Mouse (Mus musculus) CH12.LX (cell line): ENCODE results near the gene Myo3b. TPM values are rescaled to one million over a fixed set of nuclear protein-coding genes. Genes with fewer than 3 reads are reported as not detected.

Experiments used
- DNase-seq: peaks from one replicate; pipeline ENCODE4 v3.0.0-alpha.2; 2013; ENCODE audit errors: extremely low read depth
- H3K27ac ChIP-seq: 2 replicates; pipeline ENCODE4 v1.5.1; 2012; ENCODE audit warnings: low read depth, mild to moderate bottlenecking, control low read depth, moderate library complexity; ENCODE audit not compliant: insufficient read depth
- H3K27me3 ChIP-seq: replicated peaks from 2 replicates; pipeline ENCODE3; 2012; ENCODE audit warnings: inconsistent platforms
- H3K36me3 ChIP-seq, 2 experiments: replicated peaks in 1 of 2; 2 replicates each; pipeline versions ENCODE3 to v1.6.1; 2012; ENCODE audit warnings: inconsistent platforms in 1 of 2, low read length in 1 of 2, mild to moderate bottlenecking in 1 of 2, mixed read lengths in 1 of 2, moderate library complexity in 1 of 2; ENCODE audit not compliant: control insufficient read depth in 1 of 2, insufficient read depth in 1 of 2
- H3K4me1 ChIP-seq, 2 experiments: 2 replicates each; pipeline ENCODE4 v1.6.1; 2012; ENCODE audit warnings: inconsistent platforms in 1 of 2, moderate library complexity in 1 of 2; ENCODE audit not compliant: insufficient read depth in 2 of 2, control insufficient read depth in 1 of 2
- H3K4me2 ChIP-seq: 2 replicates; pipeline ENCODE4 v1.6.1; 2012; ENCODE audit warnings: low read depth, mild to moderate bottlenecking, control low read depth; ENCODE audit not compliant: poor library complexity, insufficient read depth, severe bottlenecking
- H3K4me3 ChIP-seq, 3 experiments: fragments of 150-350 bp in 1 of 3; sonication (generic) in 1 of 3; replicated peaks in 1 of 3; 2 replicates each; pipeline versions ENCODE3 to v1.5.1; 2011 to 2012; ENCODE audit warnings: low read depth in 2 of 3, low read length in 2 of 3, mild to moderate bottlenecking in 2 of 3, moderate library complexity in 2 of 3, control low read depth in 1 of 3, improper control_type of control experiment in 1 of 3, inconsistent platforms in 1 of 3, mixed read lengths in 1 of 3; ENCODE audit not compliant: poor library complexity in 1 of 3
- H3K79me2 ChIP-seq: replicated peaks from 2 replicates; pipeline ENCODE4 v1.6.1; 2012; ENCODE audit warnings: mild to moderate bottlenecking, moderate library complexity; ENCODE audit not compliant: control insufficient read depth, poor library complexity, insufficient read depth, severe bottlenecking; ENCODE audit errors: extremely low read depth
- H3K9ac ChIP-seq: 2 replicates; pipeline ENCODE4 v1.6.1; 2012; ENCODE audit warnings: low read depth, mild to moderate bottlenecking, control low read depth, moderate library complexity; ENCODE audit not compliant: insufficient read depth
- H3K9me3 ChIP-seq: replicated peaks from 2 replicates; pipeline ENCODE3; 2012; ENCODE audit warnings: low read length, inconsistent platforms, mixed read lengths
- CHD1 ChIP-seq: IDR thresholded peaks from 2 replicates; pipeline ENCODE4 v1.6.1; 2012; ENCODE audit warnings: low read depth, low read length, improper control_type of control experiment, inconsistent platforms
- CHD2 ChIP-seq: IDR thresholded peaks from 2 replicates; pipeline ENCODE4 v1.6.1; 2011; ENCODE audit warnings: low read length, improper control_type of control experiment
- CTCF ChIP-seq, 2 experiments: IDR thresholded peaks in 1 of 2; conservative IDR thresholded peaks in 1 of 2; 2 replicates each; pipeline ENCODE4 v1.5.1; 2011 to 2012; ENCODE audit warnings: low read depth in 2 of 2, low read length in 2 of 2, improper control_type of control experiment in 1 of 2, inconsistent platforms in 1 of 2, mild to moderate bottlenecking in 1 of 2, moderate library complexity in 1 of 2
- ELF1 ChIP-seq: IDR thresholded peaks from 2 replicates; pipeline ENCODE4 v1.6.1; 2014; ENCODE audit warnings: low read depth, mild to moderate bottlenecking, inconsistent platforms, low read length, improper control_type of control experiment
- EP300 ChIP-seq: IDR thresholded peaks from 2 replicates; pipeline ENCODE4 v1.6.1; 2011; ENCODE audit warnings: low read length, improper control_type of control experiment
- ETS1 ChIP-seq: conservative IDR thresholded peaks from 2 replicates; pipeline ENCODE4 v1.6.1; 2012; ENCODE audit warnings: low read depth, mild to moderate bottlenecking, inconsistent platforms, low read length, improper control_type of control experiment, moderate library complexity
- GABPA ChIP-seq: IDR thresholded peaks from 2 replicates; pipeline ENCODE4 v1.6.1; 2012; ENCODE audit warnings: low read depth, low read length, improper control_type of control experiment, inconsistent platforms; ENCODE audit not compliant: insufficient replicate concordance
- KAT2A ChIP-seq: IDR thresholded peaks from 2 replicates; pipeline ENCODE4 v1.6.1; 2012; ENCODE audit warnings: low read length, improper control_type of control experiment, inconsistent platforms; ENCODE audit not compliant: insufficient replicate concordance
- MAFK ChIP-seq: IDR thresholded peaks from 2 replicates; pipeline ENCODE4 v1.6.1; 2011; ENCODE audit warnings: low read length, improper control_type of control experiment; ENCODE audit not compliant: insufficient replicate concordance
- MXI1 ChIP-seq: IDR thresholded peaks from 2 replicates; pipeline ENCODE4 v1.6.1; 2011; ENCODE audit warnings: mild to moderate bottlenecking, low read depth, low read length, improper control_type of control experiment
- MYC ChIP-seq: IDR thresholded peaks from 2 replicates; pipeline ENCODE4 v1.6.1; 2011; ENCODE audit warnings: low read depth, mild to moderate bottlenecking, improper control_type of control experiment, low read length
- NELFE ChIP-seq: IDR thresholded peaks from 2 replicates; pipeline ENCODE4 v1.6.1; 2011; ENCODE audit warnings: low read depth, low read length, improper control_type of control experiment
- POLR2A ChIP-seq: IDR thresholded peaks from 2 replicates; pipeline ENCODE4 v1.6.1; 2011; ENCODE audit warnings: low read depth, mild to moderate bottlenecking, improper control_type of control experiment, low read length
- RAD21 ChIP-seq: IDR thresholded peaks from 2 replicates; pipeline ENCODE4 v1.6.1; 2011; ENCODE audit warnings: low read depth, mild to moderate bottlenecking, low read length, improper control_type of control experiment, moderate library complexity
- RCOR1 ChIP-seq: conservative IDR thresholded peaks from 2 replicates; pipeline ENCODE4 v1.6.1; 2012; ENCODE audit warnings: low read depth, mild to moderate bottlenecking, inconsistent platforms, low read length, improper control_type of control experiment
- SIN3A ChIP-seq: IDR thresholded peaks from 2 replicates; pipeline ENCODE4 v1.6.1; 2012; ENCODE audit warnings: low read length, improper control_type of control experiment, inconsistent platforms
- SMC3 ChIP-seq: IDR thresholded peaks from 2 replicates; pipeline ENCODE4 v1.6.1; 2011; ENCODE audit warnings: low read depth, low read length, improper control_type of control experiment
- TBP ChIP-seq: conservative IDR thresholded peaks from 2 replicates; pipeline ENCODE4 v1.6.1; 2011; ENCODE audit warnings: low read depth, low read length, improper control_type of control experiment
- TCF12 ChIP-seq: IDR thresholded peaks from 2 replicates; pipeline ENCODE4 v1.6.1; 2014; ENCODE audit warnings: low read depth, mild to moderate bottlenecking, inconsistent platforms, low read length, improper control_type of control experiment
- USF2 ChIP-seq: conservative IDR thresholded peaks from 2 replicates; pipeline ENCODE4 v1.6.1; 2011; ENCODE audit warnings: low read depth, low read length, improper control_type of control experiment
- ZC3H11A ChIP-seq: IDR thresholded peaks from 2 replicates; pipeline ENCODE4 v1.6.1; 2012; ENCODE audit warnings: low read depth, mild to moderate bottlenecking, inconsistent platforms, low read length, improper control_type of control experiment
- ZNF384 ChIP-seq: IDR thresholded peaks from 2 replicates; pipeline ENCODE4 v1.6.1; 2012; ENCODE audit warnings: low read depth, low read length, improper control_type of control experiment, inconsistent platforms
- dilution Hi-C: fragments of 300-500 bp; cut with MboI; formaldehyde crosslinking; loops from 2 replicates; pipeline ENCODE4 v1.14.3; 2020; ENCODE audit warnings: low sequenced_read_pairs; ENCODE audit not compliant: extremely low pct_unique_long_range_greater_than_20kb, extremely low pct_ligation_motif_present
- in situ Hi-C: fragments of 300-500 bp; cut with MboI; formaldehyde crosslinking; loops from 3 replicates; pipeline ENCODE4 v1.14.3; 2019; ENCODE audit warnings: low sequenced_read_pairs, low pct_ligation_motif_present, low pct_unique_long_range_greater_than_20kb, mixed read lengths
- polyA plus RNA-seq: library from polyadenylated mRNA; unstranded; fragments of >175 nt; gene quantifications from 2 replicates; pipeline ENCODE4 v1.2.1, GENCODE M21; 2012; ENCODE audit warnings: low read depth; ENCODE audit not compliant: insufficient read length
- total RNA-seq, 2 experiments: library from RNA; depleted of rRNA; stranded (reverse); fragments of 300-350 nt in 1 of 2; fragments of >200 nt in 1 of 2; gene quantifications; 2 replicates each; pipeline ENCODE4 v1.2.3; 2012 to 2014

The Myo3b gene
- total and polyA plus RNA-seq, 3 experiments = 0.63 to 0.76 (median 0.64) TPM

- TF ChIP-seq MYC = no peak
- TF ChIP-seq ELF1 = no peak
- TF ChIP-seq CHD2 = no peak
- 0 out of 2 replicates have a peak, but pooled peaks have one; percentile 58 for TF ChIP-seq RCOR1
- TF ChIP-seq RAD21 = no peak
- TF ChIP-seq SMC3 = no peak
- no peak for TF ChIP-seq ZC3H11A
- no peak for TF ChIP-seq CHD1
- no peak for TF ChIP-seq MXI1
- TF ChIP-seq KAT2A = no peak
- TF ChIP-seq GABPA = no peak
- no peak for TF ChIP-seq POLR2A
- TF ChIP-seq ZNF384 = no peak
- TF ChIP-seq TCF12 = peak; percentile 56; the same call in 1 of the 2 replicates
- TF ChIP-seq TBP = 0 out of 2 replicates have a peak, but pooled peaks have one; percentile 23
- no peak for TF ChIP-seq NELFE
- TF ChIP-seq SIN3A = no peak
- TF ChIP-seq EP300 = peak; percentile 81
- TF ChIP-seq CTCF (conservative IDR thresholded peaks at IDR 0.05 in 1 of 2, IDR thresholded peaks at IDR 0.05 in 1 of 2; ENCODE audit: low read depth in 2 of 2, low read length in 2 of 2) = no peak
Measured at GRCm38 (mm10) chr2:70091261-70091660, 52.3 kb downstream of the Myo3b start (continued).

GRCm38 (mm10) chr2:70091801-70092522, 53.0 kb downstream of the Myo3b start:
- in situ Hi-C loops = no loop called here
- H3K27ac ChIP-seq = peak overlapping the region; percentile 78
- no peaks in the 10 kb centered on the region for H3K79me2 ChIP-seq
- TF ChIP-seq MAFK = no peak
- 0 out of 2 replicates have a peak, but pooled peaks have one; percentile 9 for TF ChIP-seq ETS1
- peak; percentile 16; the same call in 1 of the 2 replicates for TF ChIP-seq TCF12
- TF ChIP-seq SIN3A = 0 out of 2 replicates have a peak, but pooled peaks have one; percentile 7
- TF ChIP-seq USF2 = no peak
- no peaks in the 10 kb centered on the region for H3K9me3 ChIP-seq
- H3K36me3 ChIP-seq = no peaks in the 10 kb centered on the region
- no peak overlapping the region for H3K9ac ChIP-seq
- H3K4me2 ChIP-seq = peak overlapping the region; percentile 94
- H3K4me3 ChIP-seq = peak overlapping the region in 2 of 3 experiments; percentile 3 to 53
- H3K27me3 ChIP-seq = no peaks in the 10 kb centered on the region
- peak; percentile 74 for DNase-seq
- peaks cover 10 to 59% of the 10 kb centered on the region in 2 experiments for H3K4me1 ChIP-seq
- dilution Hi-C loops = no loop called here
